8 mouse cellular contexts compared by ENCODE assay signal in genomic region chr7:126884286-126885164, GRCm38 (mm10). TPM values are rescaled to one million over a fixed set of nuclear protein-coding genes. Genes with fewer than 3 reads are reported as not detected.
DNase-seq lines count a peak whose midpoint lies in the region; ATAC-seq and TF ChIP-seq lines count a peak whose summit lies in the region.

Gene Taok2 (minus strand): TSS chr7:126884703.

- no peaks in the 10 kb centered on the region for H3K9me3 ChIP-seq in hindbrain, embryonic 10.5 days
- no peaks in the 10 kb centered on the region for H3K9me3 ChIP-seq in lung, postnatal 0 days (ENCODE audit: low read length)

- H3K27ac ChIP-seq in hindbrain, embryonic 10.5 days, result peak within 1 kb of the TSS; percentile 94
- H3K27ac ChIP-seq in lung, postnatal 0 days (ENCODE audit: low read length), result peak within 1 kb of the TSS; percentile 93

- peak; percentile 98 for DNase-seq in MEL-GATA-1-ER (ENCODE audit: extremely low read depth, low read depth)
- DNase-seq in cerebellum, adult 8-10 months, result peak; percentile 97
- DNase-seq in hindbrain, embryonic 10.5 days (ENCODE audit: low spot score), result peak; percentile 99
- DNase-seq in layer of hippocampus, adult 9-11 months, result peak; percentile 99
- DNase-seq in lung, postnatal 0 days (ENCODE audit: low spot score), result peak; percentile 99
- DNase-seq in ovary, postnatal 14 days (ENCODE audit: low spot score), result peak; percentile 96
- peak; percentile 95 for DNase-seq in thymus, postnatal 14 days

- no peak for TF ChIP-seq EP300 in lung, postnatal 0 days (IDR thresholded peaks at IDR 0.05)

- peak; percentile 94 for ATAC-seq in frontal cortex, adult (ENCODE audit: low TSS enrichment)
- peak; percentile 96 for ATAC-seq in lung, postnatal 0 days

- peaks cover 42% of the 10 kb centered on the region for H3K36me3 ChIP-seq in hindbrain, embryonic 10.5 days
- peaks cover 7% of the 10 kb centered on the region for H3K36me3 ChIP-seq in lung, postnatal 0 days (ENCODE audit: insufficient read depth, low read length)

- H3K9ac ChIP-seq in lung, postnatal 0 days (replicated peaks; ENCODE audit: low read depth), result peak within 1 kb of the TSS; percentile 74

- peak within 1 kb of the TSS; percentile 79 for H3K4me3 ChIP-seq in hindbrain, embryonic 10.5 days
- peak within 1 kb of the TSS; percentile 81 for H3K4me3 ChIP-seq in lung, postnatal 0 days (ENCODE audit: low read depth, low read length)

- no peaks in the 10 kb centered on the region for H3K27me3 ChIP-seq in hindbrain, embryonic 10.5 days (ENCODE audit: insufficient read depth, poor library complexity, severe bottlenecking)
- H3K27me3 ChIP-seq in lung, postnatal 0 days (replicated peaks; ENCODE audit: insufficient read depth, low read length), result no peaks in the 10 kb centered on the region

- H3K4me2 ChIP-seq in lung, postnatal 0 days (replicated peaks; ENCODE audit: low read depth, low read length), result peak within 1 kb of the TSS; percentile 92

- TF ChIP-seq CTCF in lung, postnatal 0 days (IDR thresholded peaks at IDR 0.05), result peak; percentile 44; the same call in 1 of the 2 replicates

- peaks cover 51% of the 10 kb centered on the region for H3K4me1 ChIP-seq in hindbrain, embryonic 10.5 days (replicated peaks)
- peaks cover 12% of the 10 kb centered on the region; the same call in 1 of the 2 replicates for H3K4me1 ChIP-seq in lung, postnatal 0 days (ENCODE audit: insufficient read depth, low read depth, low read length)

- WGBS in hindbrain, embryonic 10.5 days, result under 1% methylated on average over 56 of the region's 56 CpGs
- under 1% methylated on average over 55 of the region's 56 CpGs for WGBS in lung, postnatal 0 days

RNA-seq across cellular contexts. Expression of gene Taok2, which starts in this region (rescaled TPM):
- 56.2 and 56.4 TPM in 2 replicates for polyA plus RNA-seq in hindbrain, embryonic 10.5 days (2016; fragmentation: Nextera tagmentation; extraction: Ambion mirVana)
- polyA plus RNA-seq in lung, postnatal 0 days (2015; fragmentation: Nextera tagmentation; extraction: Ambion mirVana), result 36.1 and 39.0 TPM in 2 replicates

Comparison
In these comparisons a context has a peak if more than half of its experiments do, and no peak if none do; other contexts are left out.
1. Peak in every context shown above with its lines: DNase-seq, ATAC-seq, H3K4me3 ChIP-seq and H3K27ac ChIP-seq.